Mouse (Mus musculus): ENCODE measurements around the gene Ap2b1.

DNA sequence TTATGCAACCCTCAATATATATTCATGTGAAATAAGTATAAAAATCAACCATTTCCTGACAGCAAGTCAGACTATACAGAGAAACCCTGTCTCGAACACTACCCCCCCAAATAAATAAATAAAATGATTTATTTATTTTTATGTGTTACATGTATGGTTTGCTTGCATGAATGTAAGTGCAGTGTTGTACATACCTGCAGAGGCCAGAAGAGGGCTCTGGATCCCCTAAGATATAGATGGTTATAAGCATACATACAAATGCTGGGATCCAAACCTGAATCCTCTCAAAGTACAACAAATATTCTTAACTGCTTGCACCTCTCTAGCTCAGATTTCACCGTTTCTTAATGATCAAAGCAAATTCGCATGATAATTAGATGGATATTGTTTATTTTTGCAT, 58.6 kb downstream of the Ap2b1 start:
- TF ChIP-seq POLR2A (IDR thresholded peaks at IDR 0.05; ENCODE audit: control insufficient read depth, low read depth, low read length) (no peak), CTCF (IDR thresholded peaks at IDR 0.05; ENCODE audit: control insufficient read depth, insufficient read depth, insufficient replicate concordance, low read depth, low read length) (no peak)
